Mouse (Mus musculus): ENCODE measurements around the gene Ndufa6. TPM values are rescaled to one million over a fixed set of nuclear protein-coding genes. Genes with fewer than 3 reads are reported as not detected.
"Not testable (repeated sequence)": the region's sequence is repeated elsewhere in the genome, so short reads cannot be mapped to it uniquely, and the experiment has no call there.

The Ndufa6 gene
- polyA plus RNA-seq (2012; rRNA removed): 227 and 278 TPM in 2 replicates

DNA sequence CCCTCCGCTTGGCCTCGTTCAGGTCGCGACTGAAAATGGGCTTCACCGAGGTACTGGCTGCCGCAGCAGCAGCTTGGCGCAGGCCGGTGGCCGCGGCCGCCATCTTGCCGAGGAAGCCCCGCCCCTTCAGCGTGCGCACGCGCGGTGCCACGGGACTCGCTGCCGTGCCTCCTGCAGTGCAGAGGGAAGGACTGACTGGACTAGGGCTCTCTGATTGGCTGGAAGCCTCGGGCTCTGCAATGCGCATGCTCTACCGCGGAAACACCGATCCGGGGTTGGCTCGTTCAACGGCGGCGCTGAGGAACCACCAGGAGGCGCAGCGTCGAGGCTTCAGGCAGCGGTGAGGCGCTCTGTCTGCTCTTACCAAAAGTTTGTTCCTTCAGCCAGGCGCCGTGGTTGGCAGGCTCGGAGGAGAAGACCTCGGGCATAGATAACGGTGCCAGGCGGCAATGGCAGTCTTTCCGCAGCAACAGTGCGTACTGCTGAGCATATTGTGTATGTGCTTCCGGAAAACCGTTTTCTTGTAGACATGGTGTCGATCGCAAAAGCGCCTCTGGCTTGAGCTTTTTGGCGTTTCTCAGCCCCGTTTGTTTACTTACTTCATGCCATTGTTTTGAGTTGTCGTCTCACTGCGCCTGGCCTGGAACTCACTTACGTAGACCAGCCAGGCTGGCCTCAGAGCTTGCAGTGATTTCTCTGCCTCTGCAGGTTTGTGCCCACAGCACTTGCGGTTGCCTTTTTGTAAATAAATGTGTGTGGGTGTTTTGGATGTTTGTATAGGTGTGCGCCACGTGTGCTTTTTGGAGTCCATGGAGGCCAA is at the start of gene Ndufa6:
TSS of gene Ndufa6 (minus strand) at position 197 of the 820 bp plus-strand sequence.
- WGBS: 2% methylated on average over 57 of the region's 57 CpGs
- Histone ChIP-seq H3K4me1 (replicated peaks; ENCODE audit: control insufficient read depth, insufficient read depth, low read length) (peaks cover 11% of the 10 kb centered on the region), H3K4me3 (ENCODE audit: control insufficient read depth, insufficient read depth, low read length) (peak within 1 kb of the TSS; percentile 55), H3K36me3 (ENCODE audit: control insufficient read depth, insufficient read depth, low read length) (peaks cover 6% of the 10 kb centered on the region), H3K27me3 (ENCODE audit: control insufficient read depth, insufficient read depth, low read length) (no peaks in the 10 kb centered on the region), H3K27ac (ENCODE audit: control insufficient read depth, insufficient read depth, low read length) (peak within 1 kb of the TSS; percentile 84)
- TF ChIP-seq CTCF (IDR thresholded peaks at IDR 0.05; ENCODE audit: borderline replicate concordance, control insufficient read depth, extremely low read depth, insufficient read depth, low read length, poor library complexity) (peak; percentile 92), POLR2A (IDR thresholded peaks at IDR 0.05; ENCODE audit: control insufficient read depth, extremely low read depth, insufficient read depth, low read length, poor library complexity) (peak; percentile 98)
- peak; percentile 96 for DNase-seq

DNA sequence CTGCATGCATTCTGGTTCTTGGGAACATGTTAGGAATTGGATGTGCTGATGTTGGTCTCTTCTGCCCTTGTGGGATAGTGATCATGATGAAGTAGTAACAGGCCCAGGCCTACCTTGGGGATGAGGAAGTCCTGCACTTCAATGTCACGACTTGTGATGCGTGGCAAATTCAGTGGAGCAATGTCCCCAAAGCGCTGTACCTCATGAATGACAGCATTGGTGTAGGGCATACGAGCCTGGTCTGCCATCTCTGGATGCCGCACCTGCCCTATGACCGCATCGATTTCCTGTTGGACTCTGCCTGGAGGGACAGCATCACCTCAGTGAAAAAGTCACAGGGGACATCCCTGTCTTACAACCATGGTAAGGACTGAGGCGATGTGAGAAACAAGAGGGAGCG is 49.5 kb upstream of the Ndufa6 start:
- no peaks in the 10 kb centered on the region for H3K36me3 ChIP-seq (ENCODE audit: control insufficient read depth, insufficient read depth, low read length)
- H3K4me1 ChIP-seq (replicated peaks; ENCODE audit: control insufficient read depth, insufficient read depth, low read length): no peaks in the 10 kb centered on the region
- no peak overlapping the region for H3K27ac ChIP-seq (ENCODE audit: control insufficient read depth, insufficient read depth, low read length)
- no peak for DNase-seq
- WGBS: 95% methylated on average over 9 of the region's 9 CpGs
- TF ChIP-seq POLR2A (IDR thresholded peaks at IDR 0.05; ENCODE audit: control insufficient read depth, extremely low read depth, insufficient read depth, low read length, poor library complexity) (no peak), CTCF (IDR thresholded peaks at IDR 0.05; ENCODE audit: borderline replicate concordance, control insufficient read depth, extremely low read depth, insufficient read depth, low read length, poor library complexity) (no peak)
- H3K4me3 ChIP-seq (ENCODE audit: control insufficient read depth, insufficient read depth, low read length): no peak overlapping the region
- no peaks in the 10 kb centered on the region for H3K27me3 ChIP-seq (ENCODE audit: control insufficient read depth, insufficient read depth, low read length)

DNA sequence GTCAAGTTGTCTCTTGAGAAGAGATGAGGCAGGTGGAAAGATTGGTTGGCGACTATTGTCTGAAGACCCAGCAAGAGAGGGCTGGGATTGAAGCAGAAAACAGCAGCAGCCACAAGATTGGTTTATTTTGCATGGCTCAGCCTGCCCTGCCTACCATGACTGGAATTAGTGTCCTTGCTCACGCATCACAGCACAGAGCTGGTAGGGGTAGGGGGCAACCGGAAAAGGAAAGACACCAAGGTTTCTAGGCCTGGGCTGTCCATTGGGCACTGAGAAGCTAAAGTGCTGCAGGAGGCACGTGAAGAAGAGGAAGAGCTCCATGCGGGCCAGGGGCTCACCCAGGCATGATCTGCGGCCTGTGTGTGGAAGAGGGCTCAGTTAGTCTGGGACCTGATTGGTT is 48.6 kb upstream of the Ndufa6 start:
- Histone ChIP-seq H3K27me3 (ENCODE audit: control insufficient read depth, insufficient read depth, low read length) (no peaks in the 10 kb centered on the region), H3K4me1 (replicated peaks; ENCODE audit: control insufficient read depth, insufficient read depth, low read length) (no peaks in the 10 kb centered on the region), H3K36me3 (ENCODE audit: control insufficient read depth, insufficient read depth, low read length) (no peaks in the 10 kb centered on the region), H3K4me3 (ENCODE audit: control insufficient read depth, insufficient read depth, low read length) (no peak overlapping the region), H3K27ac (ENCODE audit: control insufficient read depth, insufficient read depth, low read length) (no peak overlapping the region)
- TF ChIP-seq POLR2A (IDR thresholded peaks at IDR 0.05; ENCODE audit: control insufficient read depth, extremely low read depth, insufficient read depth, low read length, poor library complexity): no peak
- no peak for TF ChIP-seq CTCF (IDR thresholded peaks at IDR 0.05; ENCODE audit: borderline replicate concordance, control insufficient read depth, extremely low read depth, insufficient read depth, low read length, poor library complexity)
- WGBS: 86% methylated on average over 6 of the region's 6 CpGs
- no peak for DNase-seq

DNA sequence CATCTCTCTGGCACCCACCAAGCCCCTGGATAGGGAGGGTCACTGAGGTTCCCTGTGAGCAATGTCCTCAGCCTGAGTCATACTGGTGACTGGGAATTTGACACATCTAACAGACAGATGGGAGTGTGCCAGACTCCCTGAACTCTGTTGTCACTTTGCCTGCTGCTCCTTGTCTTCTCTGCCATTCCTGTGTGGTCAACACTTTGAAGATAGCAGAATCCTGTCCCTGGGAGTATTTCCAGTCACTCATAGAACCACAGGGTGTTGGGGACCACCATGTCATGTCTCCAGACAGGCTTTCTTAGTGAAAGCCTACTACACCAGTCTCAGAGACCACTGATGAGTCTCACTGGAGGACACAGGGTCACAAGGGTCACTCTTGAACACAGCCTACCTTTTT is 48.0 kb upstream of the Ndufa6 start:
- no peak for TF ChIP-seq CTCF (IDR thresholded peaks at IDR 0.05; ENCODE audit: borderline replicate concordance, control insufficient read depth, extremely low read depth, insufficient read depth, low read length, poor library complexity)
- no peak for TF ChIP-seq POLR2A (IDR thresholded peaks at IDR 0.05; ENCODE audit: control insufficient read depth, extremely low read depth, insufficient read depth, low read length, poor library complexity)
- Histone ChIP-seq H3K27ac (ENCODE audit: control insufficient read depth, insufficient read depth, low read length) (no peak overlapping the region), H3K36me3 (ENCODE audit: control insufficient read depth, insufficient read depth, low read length) (no peaks in the 10 kb centered on the region), H3K4me1 (replicated peaks; ENCODE audit: control insufficient read depth, insufficient read depth, low read length) (no peaks in the 10 kb centered on the region), H3K4me3 (ENCODE audit: control insufficient read depth, insufficient read depth, low read length) (no peak overlapping the region), H3K27me3 (ENCODE audit: control insufficient read depth, insufficient read depth, low read length) (no peaks in the 10 kb centered on the region)
- DNase-seq: no peak

DNA sequence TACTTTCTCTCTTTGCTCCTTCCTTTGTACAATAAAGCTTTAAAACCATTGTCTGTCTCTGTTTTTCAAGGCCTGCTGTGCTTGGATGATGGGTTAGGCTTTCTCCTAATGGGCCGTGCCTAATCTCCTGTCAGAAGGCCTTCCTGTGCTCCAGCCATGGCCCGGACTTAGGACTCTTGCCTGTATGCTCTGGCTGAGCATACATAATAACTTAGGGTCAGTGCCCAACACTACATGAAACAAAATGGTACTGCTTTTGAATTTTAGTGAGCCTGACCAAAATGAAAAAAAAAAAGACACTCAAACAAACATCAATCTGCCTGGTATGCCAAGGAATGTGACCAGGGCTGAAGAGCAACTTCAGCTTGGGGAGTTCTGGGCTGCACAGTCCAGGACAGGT is 47.4 kb upstream of the Ndufa6 start:
- TF ChIP-seq POLR2A (IDR thresholded peaks at IDR 0.05; ENCODE audit: control insufficient read depth, extremely low read depth, insufficient read depth, low read length, poor library complexity) (no peak), CTCF (IDR thresholded peaks at IDR 0.05; ENCODE audit: borderline replicate concordance, control insufficient read depth, extremely low read depth, insufficient read depth, low read length, poor library complexity) (no peak)
- no peaks in the 10 kb centered on the region for H3K36me3 ChIP-seq (ENCODE audit: control insufficient read depth, insufficient read depth, low read length)
- no peak for DNase-seq
- H3K27ac ChIP-seq (ENCODE audit: control insufficient read depth, insufficient read depth, low read length): no peak overlapping the region
- H3K4me1 ChIP-seq (replicated peaks; ENCODE audit: control insufficient read depth, insufficient read depth, low read length): no peaks in the 10 kb centered on the region
- H3K27me3 ChIP-seq (ENCODE audit: control insufficient read depth, insufficient read depth, low read length): no peaks in the 10 kb centered on the region
- 84% methylated on average over 2 of the region's 2 CpGs for WGBS
- H3K4me3 ChIP-seq (ENCODE audit: control insufficient read depth, insufficient read depth, low read length): no peak overlapping the region

DNA sequence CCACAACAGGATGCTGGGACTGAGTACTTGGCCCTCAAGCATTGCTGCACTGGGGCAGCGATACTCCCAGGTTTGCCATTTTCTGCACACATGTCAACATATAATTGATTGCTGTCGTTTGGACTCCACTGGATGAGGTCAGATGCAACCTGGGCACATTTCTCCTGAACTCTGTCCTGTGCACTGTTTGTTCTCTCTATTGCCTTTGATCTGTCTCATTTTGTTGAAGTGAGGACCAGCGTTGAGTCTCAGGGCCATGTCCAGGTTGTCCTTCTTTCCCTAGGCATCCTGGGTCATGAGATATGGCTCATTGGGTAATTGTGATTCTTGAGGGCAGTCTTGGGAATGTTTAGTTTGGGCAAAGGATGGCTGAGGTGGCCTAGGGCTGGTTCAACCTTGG is 41.8 kb upstream of the Ndufa6 start:
- H3K27me3 ChIP-seq (ENCODE audit: control insufficient read depth, insufficient read depth, low read length); H3K27ac ChIP-seq (ENCODE audit: control insufficient read depth, insufficient read depth, low read length); DNase-seq; H3K4me1 ChIP-seq (replicated peaks; ENCODE audit: control insufficient read depth, insufficient read depth, low read length); H3K4me3 ChIP-seq (ENCODE audit: control insufficient read depth, insufficient read depth, low read length); H3K36me3 ChIP-seq (ENCODE audit: control insufficient read depth, insufficient read depth, low read length): not testable (repeated sequence)
- 93% methylated on average over 3 of the region's 3 CpGs for WGBS

DNA sequence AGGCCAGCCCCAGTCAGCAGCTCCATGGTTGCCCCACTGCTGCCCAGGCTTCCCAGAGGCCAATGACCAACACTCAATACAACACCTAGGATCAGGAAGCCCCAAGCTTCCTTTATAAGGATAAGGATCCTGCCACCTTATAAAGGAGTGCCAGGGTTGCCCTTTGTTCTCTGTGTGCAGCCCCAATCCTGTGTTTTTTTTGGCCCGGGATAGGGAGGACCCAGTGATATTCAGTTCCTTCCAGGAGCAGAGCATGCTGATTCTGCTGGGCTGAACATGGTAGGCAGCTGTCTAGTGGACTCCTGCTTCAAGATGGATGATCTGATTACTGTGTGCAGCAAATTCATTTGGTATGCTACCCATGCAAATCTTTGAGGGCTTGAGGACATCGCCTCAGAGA is 39.8 kb upstream of the Ndufa6 start, which contains the start of gene Cyp2d11:
TSS of gene Cyp2d11 (minus strand) at position 101 of the 400 bp plus-strand sequence.
- not testable (repeated sequence) for H3K4me1 ChIP-seq (replicated peaks; ENCODE audit: control insufficient read depth, insufficient read depth, low read length); H3K4me3 ChIP-seq (ENCODE audit: control insufficient read depth, insufficient read depth, low read length); H3K36me3 ChIP-seq (ENCODE audit: control insufficient read depth, insufficient read depth, low read length); DNase-seq; H3K27ac ChIP-seq (ENCODE audit: control insufficient read depth, insufficient read depth, low read length); H3K27me3 ChIP-seq (ENCODE audit: control insufficient read depth, insufficient read depth, low read length)
- WGBS: 91% methylated on average over 2 of the region's 2 CpGs

DNA sequence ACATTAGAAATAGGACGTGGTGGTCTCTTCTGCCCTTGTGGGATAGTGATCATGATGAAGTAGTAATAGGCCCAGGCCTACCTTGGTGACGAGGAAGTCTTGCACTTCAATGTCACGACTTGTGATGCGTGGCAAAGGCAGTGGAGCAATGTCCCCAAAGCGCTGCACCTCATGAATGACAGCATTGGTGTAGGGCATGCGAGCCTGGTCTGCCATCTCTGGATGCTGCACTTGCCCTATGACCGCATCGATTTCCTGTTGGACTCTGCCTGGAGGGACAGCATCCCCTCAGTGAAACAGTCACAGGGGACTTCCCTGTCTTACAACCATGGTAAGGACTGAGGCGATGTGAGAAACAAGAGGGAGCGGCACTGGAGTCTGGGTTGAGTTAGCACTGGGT is 35.8 kb upstream of the Ndufa6 start:
- WGBS: 95% methylated on average over 10 of the region's 10 CpGs
- H3K4me1 ChIP-seq (replicated peaks; ENCODE audit: control insufficient read depth, insufficient read depth, low read length); H3K27me3 ChIP-seq (ENCODE audit: control insufficient read depth, insufficient read depth, low read length); H3K27ac ChIP-seq (ENCODE audit: control insufficient read depth, insufficient read depth, low read length); DNase-seq; H3K36me3 ChIP-seq (ENCODE audit: control insufficient read depth, insufficient read depth, low read length); H3K4me3 ChIP-seq (ENCODE audit: control insufficient read depth, insufficient read depth, low read length): not testable (repeated sequence)
